ENCODE assay signal across 15 mouse cellular contexts in genomic region chr1:25189261-25189660, GRCm38 (mm10).
DNase-seq lines count a peak whose midpoint lies in the region; ATAC-seq and TF ChIP-seq lines count a peak whose summit lies in the region.
"Had no signal": no experiment of that assay in that cellular context is flagged by ENCODE, and none has a peak within 500 bp of the region (broad histone marks: within the 10 kb centered on the region; RNA-seq: fewer than 3 reads in every experiment).

No protein-coding gene starts in this region.

- DNase-seq in embryo, embryonic 10 days (ENCODE audit: low spot score), result peak; percentile 25
- DNase-seq in embryo, embryonic 9.5 days (ENCODE audit: extremely low spot score), result no peak
- DNase-seq in midbrain, postnatal 0 days (ENCODE audit: low spot score), result peak; percentile 34
- DNase-seq in midbrain, embryonic 14.5 days, result no peak
- peak; percentile 20 for DNase-seq in hindlimb bud, embryonic 11.5 days (ENCODE audit: extremely low spot score, low read depth, low spot score)
- DNase-seq in kidney, adult 18-20 months, result no peak
- DNase-seq in adrenal gland, postnatal 10 days, result no peak
- DNase-seq: cerebellum, adult 11 months; layer of hippocampus, adult 9-11 months had no signal

- H3K9ac ChIP-seq in midbrain, postnatal 0 days (replicated peaks; ENCODE audit: low read length, poor library complexity, severe bottlenecking), result no peak overlapping the region
- no peak overlapping the region for H3K9ac ChIP-seq in midbrain, embryonic 14.5 days (replicated peaks; ENCODE audit: low read length)
- no peak overlapping the region for H3K9ac ChIP-seq in neural tube, embryonic 15.5 days (replicated peaks)
- H3K9ac ChIP-seq: heart, embryonic 15.5 days had no signal

- no peaks in the 10 kb centered on the region for H3K9me3 ChIP-seq in midbrain, postnatal 0 days (ENCODE audit: low read length)
- H3K9me3 ChIP-seq in midbrain, embryonic 14.5 days (ENCODE audit: control insufficient read depth, low read length), result no peaks in the 10 kb centered on the region
- H3K9me3 ChIP-seq in neural tube, embryonic 15.5 days (replicated peaks), result no peaks in the 10 kb centered on the region
- H3K9me3 ChIP-seq: heart, embryonic 15.5 days had no signal

- no peak overlapping the region for H3K4me3 ChIP-seq in midbrain, postnatal 0 days (ENCODE audit: low read depth, low read length)
- H3K4me3 ChIP-seq in midbrain, embryonic 14.5 days (replicated peaks; ENCODE audit: low read depth, low read length), result no peak overlapping the region
- H3K4me3 ChIP-seq in neural tube, embryonic 15.5 days (replicated peaks), result no peak overlapping the region
- H3K4me3 ChIP-seq: heart, embryonic 15.5 days had no signal

- no peak for TF ChIP-seq CTCF in midbrain, postnatal 0 days (IDR thresholded peaks at IDR 0.05)

- no peak overlapping the region for H3K27ac ChIP-seq in midbrain, postnatal 0 days (ENCODE audit: low read depth, low read length)
- no peak overlapping the region; the same call in 1 of the 2 replicates for H3K27ac ChIP-seq in midbrain, embryonic 14.5 days (replicated peaks; ENCODE audit: low read depth, low read length)
- peak overlapping the region; percentile 37; the same call in 1 of the 2 replicates for H3K27ac ChIP-seq in neural tube, embryonic 15.5 days (replicated peaks)
- H3K27ac ChIP-seq: heart, embryonic 15.5 days; kidney, postnatal 0 days; macrophage had no signal

- no peaks in the 10 kb centered on the region for H3K36me3 ChIP-seq in midbrain, postnatal 0 days (ENCODE audit: insufficient read depth, low read length)
- H3K36me3 ChIP-seq in midbrain, embryonic 14.5 days (ENCODE audit: control insufficient read depth, insufficient read depth, low read length), result no peaks in the 10 kb centered on the region
- no peaks in the 10 kb centered on the region for H3K36me3 ChIP-seq in neural tube, embryonic 15.5 days
- H3K36me3 ChIP-seq: heart, embryonic 15.5 days had no signal

- no peaks in the 10 kb centered on the region for H3K27me3 ChIP-seq in midbrain, postnatal 0 days (ENCODE audit: insufficient read depth, low read length)
- H3K27me3 ChIP-seq in midbrain, embryonic 14.5 days (ENCODE audit: control insufficient read depth, insufficient read depth, low read length), result no peaks in the 10 kb centered on the region
- no peaks in the 10 kb centered on the region for H3K27me3 ChIP-seq in neural tube, embryonic 15.5 days (replicated peaks)
- H3K27me3 ChIP-seq: CH12.LX; heart, embryonic 15.5 days had no signal

- no peak overlapping the region for H3K4me2 ChIP-seq in midbrain, postnatal 0 days (ENCODE audit: low read depth, low read length, poor library complexity, severe bottlenecking)
- no peak overlapping the region for H3K4me2 ChIP-seq in midbrain, embryonic 14.5 days (ENCODE audit: low read length)
- no peak overlapping the region for H3K4me2 ChIP-seq in neural tube, embryonic 15.5 days
- H3K4me2 ChIP-seq: heart, embryonic 15.5 days had no signal

- no peaks in the 10 kb centered on the region for H3K4me1 ChIP-seq in midbrain, postnatal 0 days (ENCODE audit: insufficient read depth, low read length)
- peaks cover 7% of the 10 kb centered on the region for H3K4me1 ChIP-seq in midbrain, embryonic 14.5 days (ENCODE audit: control insufficient read depth, insufficient read depth, low read length)
- no peaks in the 10 kb centered on the region for H3K4me1 ChIP-seq in neural tube, embryonic 15.5 days
- H3K4me1 ChIP-seq: heart, embryonic 15.5 days had no signal

- ATAC-seq in midbrain, postnatal 0 days (ENCODE audit: low FRiP score), result no peak
- ATAC-seq in midbrain, embryonic 14.5 days (ENCODE audit: low FRiP score, low TSS enrichment), result no peak
- no peak for ATAC-seq in neural tube, embryonic 15.5 days (ENCODE audit: low FRiP score)
- ATAC-seq: activated CD4-positive, CD25-positive, alpha-beta regulatory T cell, adult 4 months had no signal

- 70% methylated on average over 9 of the region's 9 CpGs for WGBS in midbrain, postnatal 0 days
- WGBS in midbrain, embryonic 14.5 days, result 78% methylated on average over 9 of the region's 9 CpGs
- 59% methylated on average over 9 of the region's 9 CpGs for WGBS in neural tube, embryonic 15.5 days

Comparison
In these comparisons a context has a peak if more than half of its experiments do, and no peak if none do; other contexts are left out.
1. DNase-seq: peak in embryo, embryonic 10 days (single experiment), midbrain, postnatal 0 days (single experiment) and hindlimb bud, embryonic 11.5 days (single experiment); none in embryo, embryonic 9.5 days (single experiment), midbrain, embryonic 14.5 days (single experiment), kidney, adult 18-20 months (single experiment) and adrenal gland, postnatal 10 days (single experiment).